In the genomic region with DNA sequence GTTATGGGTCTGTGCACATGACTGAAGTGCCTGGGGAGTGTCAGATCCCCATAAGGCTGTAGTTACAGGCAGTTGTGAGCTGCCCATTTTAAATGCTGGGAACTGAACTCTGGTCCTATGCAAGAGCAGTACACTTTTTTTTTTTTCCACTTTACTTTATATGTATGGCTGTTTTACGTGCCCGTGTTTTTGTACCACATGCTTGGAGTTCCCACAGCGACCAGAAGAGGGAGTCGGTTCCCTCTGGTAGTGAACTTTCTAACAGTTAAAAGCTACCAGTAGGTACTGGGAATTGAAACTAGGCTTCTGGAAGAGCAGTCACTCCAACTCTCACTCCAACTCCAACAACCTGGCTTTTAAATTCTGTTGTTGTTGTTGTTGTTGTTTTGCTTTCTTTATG, we compare ENCODE assay signal across 8 mouse cellular contexts. TPM values are rescaled to one million over a fixed set of nuclear protein-coding genes. Genes with fewer than 3 reads are reported as not detected.
A peak's percentile ranks its signal among the peaks of the same experiment; 100 is the strongest.
DNase-seq lines count a peak whose midpoint lies in the region; ATAC-seq and TF ChIP-seq lines count a peak whose summit lies in the region.

No protein-coding gene starts in this region.

- H3K4me2 ChIP-seq in forebrain, embryonic 14.5 days (ENCODE audit: low read length) = peak overlapping the region; percentile 74

- TF ChIP-seq CTCF in left cerebral cortex, adult 2 months (IDR thresholded peaks at IDR 0.05) = peak; percentile 57
- TF ChIP-seq CTCF in kidney, adult 2 months (conservative IDR thresholded peaks at IDR 0.05; ENCODE audit: insufficient read depth, insufficient read length, low read depth, low read length) = peak; percentile 53

- no peaks in the 10 kb centered on the region for H3K27me3 ChIP-seq in forebrain, embryonic 14.5 days (replicated peaks; ENCODE audit: control insufficient read depth, insufficient read depth, low read length)
- no peaks in the 10 kb centered on the region for H3K27me3 ChIP-seq in kidney, adult 2 months (replicated peaks; ENCODE audit: control insufficient read depth, insufficient read depth, low read length)

- peaks cover 27% of the 10 kb centered on the region for H3K36me3 ChIP-seq in forebrain, embryonic 14.5 days (ENCODE audit: control insufficient read depth, insufficient read depth, low read length)
- H3K36me3 ChIP-seq in kidney, adult 2 months (ENCODE audit: control insufficient read depth, insufficient read depth, low read length) = 0 out of 2 replicates have a peak, but pooled peaks cover 4% of the 10 kb centered on the region

- H3K9ac ChIP-seq in forebrain, embryonic 14.5 days (ENCODE audit: low read length) = no peak overlapping the region

- peaks cover 6% of the 10 kb centered on the region; the same call in 1 of the 2 replicates for H3K4me1 ChIP-seq in forebrain, embryonic 14.5 days (ENCODE audit: control insufficient read depth, insufficient read depth, low read length)
- H3K4me1 ChIP-seq in kidney, adult 2 months (ENCODE audit: control insufficient read depth, insufficient read depth, low read length) = peaks cover 3% of the 10 kb centered on the region; the same call in 1 of the 2 replicates

- WGBS in forebrain, embryonic 14.5 days = 27% methylated on average over 4 of the region's 4 CpGs
- 42% methylated on average over 4 of the region's 4 CpGs for WGBS in kidney, adult 2 months

- 0 out of 2 replicates have a peak, but pooled peaks have one; percentile 13 for ATAC-seq in forebrain, embryonic 14.5 days

- intact Hi-C loops in left cerebral cortex, adult 2 months (cut with DNase I) = no loop called here

- TF ChIP-seq POLR2A in kidney, adult 2 months (IDR thresholded peaks at IDR 0.05; ENCODE audit: low read depth, low read length) = no peak

- H3K27ac ChIP-seq in left cerebral cortex, adult 2 months = no peak overlapping the region
- H3K27ac ChIP-seq in forebrain, embryonic 14.5 days (ENCODE audit: low read depth, low read length) = no peak overlapping the region
- no peak overlapping the region for H3K27ac ChIP-seq in kidney, adult 2 months (ENCODE audit: insufficient read depth, low read depth, low read length)

- no peak for DNase-seq in left cerebral cortex, adult 2 months (ENCODE audit: extremely low spot score in 1 of 2, low spot score in 2 of 2)
- DNase-seq in left cerebral cortex, adult 8-10 months (ENCODE audit: low spot score in 2 of 2) = no peak
- peak; percentile 85 for DNase-seq in c-Kit-positive CD71-negative TER-119-negative erythroid progenitor cells, embryonic 14.5 days (ENCODE audit: low read depth)
- DNase-seq in forebrain, embryonic 14.5 days (ENCODE audit: low spot score) = peak; percentile 46
- DNase-seq in kidney, adult 2 months = peak; percentile 66
- peak; percentile 62 for DNase-seq in lung, postnatal 10 days
- peak; percentile 22 to 69 for DNase-seq in spleen, adult 18-20 months
- no peak for DNase-seq in urinary bladder, postnatal 25 days (ENCODE audit: low spot score)

- H3K9me3 ChIP-seq in forebrain, embryonic 14.5 days (replicated peaks; ENCODE audit: control insufficient read depth, low read length) = no peaks in the 10 kb centered on the region

- H3K4me3 ChIP-seq in left cerebral cortex, adult 2 months = no peak overlapping the region
- H3K4me3 ChIP-seq in forebrain, embryonic 14.5 days (ENCODE audit: low read depth, low read length) = peak overlapping the region; percentile 76; the same call in 1 of the 2 replicates
- no peak overlapping the region for H3K4me3 ChIP-seq in kidney, adult 2 months (ENCODE audit: insufficient read depth, low read depth, low read length)

RNA-seq across cellular contexts. Expression of a gene that starts 0.7 kb away (rescaled TPM):
- total RNA-seq in left cerebral cortex, adult 2 months (2021) = 10 to 100 TPM; 45.9 to 47.1 TPM
- total RNA-seq in left cerebral cortex, adult 8-10 months (2022) = 10 to 100 TPM; 42.9 to 51.6 (median 49.4) TPM
- 84.2 and 96.6 TPM in 2 replicates for polyA plus RNA-seq in forebrain, embryonic 14.5 days (2014; fragmentation: Nextera tagmentation; extraction: Ambion mirVana)
- polyA plus RNA-seq in kidney, adult 2 months (2012; rRNA removed) = 134 and 147 TPM in 2 replicates

RNA-seq across cellular contexts. Expression of a gene that starts 24.2 kb away (rescaled TPM):
- total RNA-seq in left cerebral cortex, adult 2 months (2021) = 10 to 100 TPM; 23.7 to 25.3 TPM
- total RNA-seq in left cerebral cortex, adult 8-10 months (2022) = 10 to 100 TPM; 18.8 to 22.0 (median 19.8) TPM
- 22.3 and 27.1 TPM in 2 replicates for polyA plus RNA-seq in forebrain, embryonic 14.5 days (2014; fragmentation: Nextera tagmentation; extraction: Ambion mirVana)
- polyA plus RNA-seq in kidney, adult 2 months (2012; rRNA removed) = 30.2 and 37.2 TPM in 2 replicates

RNA-seq across cellular contexts. Expression of a gene that starts 26.5 kb away (rescaled TPM):
- total RNA-seq in left cerebral cortex, adult 2 months (2021) = 10 to 100 TPM; 83.2 to 86.4 TPM
- 10 to 100 TPM; 87.7 to 91.0 (median 89.3) TPM for total RNA-seq in left cerebral cortex, adult 8-10 months (2022)
- polyA plus RNA-seq in forebrain, embryonic 14.5 days (2014; fragmentation: Nextera tagmentation; extraction: Ambion mirVana) = 15.5 and 20.6 TPM in 2 replicates
- 30.8 and 31.2 TPM in 2 replicates for polyA plus RNA-seq in kidney, adult 2 months (2012; rRNA removed)

RNA-seq across cellular contexts. Expression of a gene that starts 27.2 kb away (rescaled TPM):
- 100 to 1,000 TPM; 186 to 193 TPM for total RNA-seq in left cerebral cortex, adult 2 months (2021)
- total RNA-seq in left cerebral cortex, adult 8-10 months (2022) = 100 to 1,000 TPM; 204 to 222 (median 213) TPM
- 186 and 243 TPM in 2 replicates for polyA plus RNA-seq in forebrain, embryonic 14.5 days (2014; fragmentation: Nextera tagmentation; extraction: Ambion mirVana)
- polyA plus RNA-seq in kidney, adult 2 months (2012; rRNA removed) = 191 and 242 TPM in 2 replicates

Comparison
In these comparisons a context has a peak if more than half of its experiments do, and no peak if none do; other contexts are left out.
1. DNase-seq: peak in c-Kit-positive CD71-negative TER-119-negative erythroid progenitor cells, embryonic 14.5 days (single experiment), forebrain, embryonic 14.5 days (single experiment), kidney, adult 2 months (single experiment), lung, postnatal 10 days (single experiment) and spleen, adult 18-20 months (2 of 2); none in left cerebral cortex, adult 2 months (0 of 2), left cerebral cortex, adult 8-10 months (0 of 2) and urinary bladder, postnatal 25 days (single experiment).